Comparison of ENCODE assay signal across 8 mouse cellular contexts in genomic region chr10:14450073-14450472, GRCm38 (mm10).
A peak's percentile ranks its signal among the peaks of the same experiment; 100 is the strongest.
DNase-seq lines count a peak whose midpoint lies in the region; ATAC-seq and TF ChIP-seq lines count a peak whose summit lies in the region.

No protein-coding gene starts in this region.

- no peak for DNase-seq in hindbrain, postnatal 0 days (ENCODE audit: low spot score)
- DNase-seq in 416B (ENCODE audit: low read depth) (peak; percentile 26), G1E (ENCODE audit: low spot score) (no peak)
- no peak for DNase-seq in liver, embryonic 14.5 days (ENCODE audit: low read depth in 3 of 3, low spot score in 3 of 3)
- DNase-seq in spleen, adult 12 weeks (ENCODE audit: low spot score) = no peak
- no peak for DNase-seq in urinary bladder, postnatal 10 days (ENCODE audit: low spot score)
- DNase-seq in kidney, postnatal 10 days = no peak

- no peak overlapping the region for H3K4me2 ChIP-seq in hindbrain, postnatal 0 days (ENCODE audit: low read depth, low read length)
- H3K4me2 ChIP-seq in hindbrain, embryonic 16.5 days (ENCODE audit: low read length) = no peak overlapping the region
- H3K4me2 ChIP-seq in liver, embryonic 14.5 days (ENCODE audit: low read depth) = no peak overlapping the region

- no peaks in the 10 kb centered on the region for H3K27me3 ChIP-seq in hindbrain, postnatal 0 days (ENCODE audit: insufficient read depth, low read length)
- H3K27me3 ChIP-seq in hindbrain, embryonic 16.5 days (replicated peaks; ENCODE audit: control insufficient read depth, insufficient read depth, low read length) = no peaks in the 10 kb centered on the region
- H3K27me3 ChIP-seq in G1E (ENCODE audit: insufficient read depth, low read length) = no peaks in the 10 kb centered on the region
- H3K27me3 ChIP-seq in liver, embryonic 14.5 days (ENCODE audit: control insufficient read depth, insufficient read depth, low read length) = no peaks in the 10 kb centered on the region

- no peak for TF ChIP-seq EP300 in liver, embryonic 14.5 days (IDR thresholded peaks at IDR 0.05; ENCODE audit: low read depth)

- no peaks in the 10 kb centered on the region for H3K9me3 ChIP-seq in hindbrain, postnatal 0 days (ENCODE audit: low read length)
- H3K9me3 ChIP-seq in hindbrain, embryonic 16.5 days (ENCODE audit: control insufficient read depth, low read length) = no peaks in the 10 kb centered on the region
- H3K9me3 ChIP-seq in G1E (replicated peaks) = no peaks in the 10 kb centered on the region
- no peaks in the 10 kb centered on the region for H3K9me3 ChIP-seq in liver, embryonic 14.5 days (ENCODE audit: control insufficient read depth, low read length)

- H3K9ac ChIP-seq in hindbrain, postnatal 0 days (replicated peaks; ENCODE audit: low read length) = no peak overlapping the region
- H3K9ac ChIP-seq in hindbrain, embryonic 16.5 days (ENCODE audit: low read depth, low read length) = no peak overlapping the region
- H3K9ac ChIP-seq in liver, embryonic 14.5 days (replicated peaks) = no peak overlapping the region

- TF ChIP-seq CTCF in hindbrain, postnatal 0 days (IDR thresholded peaks at IDR 0.05; ENCODE audit: low read depth) = peak; percentile 38
- peak; percentile 28; the same call in 1 of the 2 replicates for TF ChIP-seq CTCF in G1E (IDR thresholded peaks at IDR 0.05; ENCODE audit: low read depth, low read length)
- TF ChIP-seq CTCF in liver, embryonic 14.5 days (IDR thresholded peaks at IDR 0.05; ENCODE audit: low read depth) = peak; percentile 81

- H3K4me1 ChIP-seq in hindbrain, postnatal 0 days (ENCODE audit: insufficient read depth, low read length) = no peaks in the 10 kb centered on the region
- no peaks in the 10 kb centered on the region for H3K4me1 ChIP-seq in hindbrain, embryonic 16.5 days (ENCODE audit: control insufficient read depth, insufficient read depth, low read depth, low read length)
- peaks cover 17% of the 10 kb centered on the region for H3K4me1 ChIP-seq in G1E (ENCODE audit: insufficient read depth, low read depth, low read length)
- peaks cover 0 to 6% of the 10 kb centered on the region in 2 experiments; a peak in 1 of 4 replicates for H3K4me1 ChIP-seq in liver, embryonic 14.5 days (replicated peaks; ENCODE audit: control insufficient read depth in 2 of 2, insufficient read depth in 2 of 2, low read length in 1 of 2)

- WGBS in hindbrain, postnatal 0 days = 76% methylated on average over 7 of the region's 7 CpGs
- WGBS in hindbrain, embryonic 16.5 days = 78% methylated on average over 7 of the region's 7 CpGs
- WGBS in liver, embryonic 14.5 days (ENCODE audit: insufficient replicate concordance) = 61% methylated on average over 7 of the region's 7 CpGs

- H3K36me3 ChIP-seq in hindbrain, postnatal 0 days (ENCODE audit: insufficient read depth, low read length) = no peaks in the 10 kb centered on the region
- no peaks in the 10 kb centered on the region for H3K36me3 ChIP-seq in hindbrain, embryonic 16.5 days (ENCODE audit: control insufficient read depth, insufficient read depth, low read length)
- no peaks in the 10 kb centered on the region for H3K36me3 ChIP-seq in G1E (replicated peaks)
- no peaks in the 10 kb centered on the region for H3K36me3 ChIP-seq in liver, embryonic 14.5 days (replicated peaks; ENCODE audit: control insufficient read depth, insufficient read depth, low read depth)

- H3K4me3 ChIP-seq in hindbrain, postnatal 0 days (ENCODE audit: low read length) = no peak overlapping the region
- no peak overlapping the region for H3K4me3 ChIP-seq in hindbrain, embryonic 16.5 days (ENCODE audit: low read length)
- no peak overlapping the region for H3K4me3 ChIP-seq in G1E (ENCODE audit: low read depth, low read length)
- H3K4me3 ChIP-seq in liver, embryonic 14.5 days (ENCODE audit: insufficient read depth in 1 of 2, low read depth in 2 of 2, low read length in 2 of 2) = no peak overlapping the region

- no peak overlapping the region for H3K27ac ChIP-seq in hindbrain, postnatal 0 days
- no peak overlapping the region for H3K27ac ChIP-seq in hindbrain, embryonic 16.5 days (ENCODE audit: low read depth, low read length)
- no peak overlapping the region for H3K27ac ChIP-seq in liver, embryonic 14.5 days

- no peak for ATAC-seq in hindbrain, postnatal 0 days
- ATAC-seq in hindbrain, embryonic 16.5 days = no peak
- ATAC-seq in G1E (ENCODE audit: extremely low read depth, insufficient number of reproducible peaks, low FRiP score, poor library complexity, severe bottlenecking) = no peak
- no peak for ATAC-seq in liver, embryonic 14.5 days (ENCODE audit: insufficient read depth)

Comparison
In these comparisons a context has a peak if more than half of its experiments do, and no peak if none do; other contexts are left out.
1. CTCF ChIP-seq: peak in every context shown above with its lines; median percentile 81 in liver, embryonic 14.5 days; 38 in hindbrain, postnatal 0 days; 28 in G1E.